Mouse (Mus musculus) kidney, embryonic 15.5 days (tissue): ENCODE measurements around the gene Emc7. TPM values are rescaled to one million over a fixed set of nuclear protein-coding genes. Genes with fewer than 3 reads are reported as not detected.
"Not testable (repeated sequence)": the region's sequence is repeated elsewhere in the genome, so short reads cannot be mapped to it uniquely, and the experiment has no call there.

Source experiments
- ATAC-seq: fragments of 200-750 bp; cut with Nextera tagmentation; replicated peaks from 2 replicates; pipeline ENCODE4 v1.8.0; 2017; ENCODE audit warnings: moderate TSS enrichment; ENCODE audit not compliant: low FRiP score
- H3K27ac ChIP-seq: fragments of 300-500 bp; sonication (generic); 2 replicates; pipeline ENCODE4 v1.5.1; 2015; ENCODE audit warnings: mild to moderate bottlenecking, inconsistent platforms
- H3K27me3 ChIP-seq: fragments of 300-500 bp; sonication (generic); 2 replicates; pipeline ENCODE4 v1.6.1; 2015; ENCODE audit warnings: inconsistent platforms
- H3K36me3 ChIP-seq: fragments of 300-500 bp; sonication (generic); 2 replicates; pipeline ENCODE4 v1.6.1; 2015; ENCODE audit warnings: inconsistent platforms
- H3K4me1 ChIP-seq: fragments of 300-500 bp; sonication (generic); 2 replicates; pipeline ENCODE4 v1.6.1; 2015; ENCODE audit warnings: inconsistent platforms
- H3K4me2 ChIP-seq: fragments of 300-500 bp; sonication (generic); 2 replicates; pipeline ENCODE4 v1.6.1; 2015; ENCODE audit warnings: moderate library complexity, mild to moderate bottlenecking, inconsistent platforms
- H3K4me3 ChIP-seq: fragments of 300-500 bp; sonication (generic); replicated peaks from 2 replicates; pipeline ENCODE4 v1.5.1; 2015; ENCODE audit warnings: mild to moderate bottlenecking, inconsistent platforms
- H3K9ac ChIP-seq: fragments of 300-500 bp; sonication (generic); 2 replicates; pipeline ENCODE4 v1.6.1; 2015; ENCODE audit warnings: mild to moderate bottlenecking, inconsistent platforms
- H3K9me3 ChIP-seq: fragments of 300-500 bp; sonication (generic); replicated peaks from 2 replicates; pipeline ENCODE4 v1.6.1; 2016; ENCODE audit warnings: inconsistent platforms
- WGBS: fragments of 180-500 bp; shearing (Covaris S2); methylation state at CpG from one replicate; pipeline ENCODE4 v1.1.7; 2015; ENCODE audit warnings: mixed read lengths; 5-methylcytosine and 5-hydroxymethylcytosine counted together
- polyA plus RNA-seq: library from polyadenylated mRNA; unstranded; fragments of >200 nt; fragmentation: Nextera tagmentation; extraction: Ambion mirVana; gene quantifications from 2 replicates; pipeline ENCODE4 v1.2.1, GENCODE M21; 2015

Emc7 gene
- polyA plus RNA-seq = 19.3 and 20.0 TPM in 2 replicates

- Histone ChIP-seq H3K9ac (peak within 1 kb of the TSS; percentile 72), H3K4me1 (peaks cover 14% of the 10 kb centered on the region), H3K27ac (peak within 1 kb of the TSS; percentile 55; the same call in 1 of the 2 replicates), H3K27me3 (no peaks in the 10 kb centered on the region), H3K4me2 (peak within 1 kb of the TSS; percentile 72), H3K9me3 (no peaks in the 10 kb centered on the region), H3K36me3 (peaks cover 6% of the 10 kb centered on the region), H3K4me3 (peak within 1 kb of the TSS; percentile 62)
- peak; percentile 99 for ATAC-seq
- WGBS = under 1% methylated on average over 49 of the region's 49 CpGs
These were observed at the start of gene Emc7 for GRCm38 (mm10) chr2:112454862-112455564. TSS of gene Emc7 (plus strand) at chr2:112454997.

GRCm38 (mm10) chr2:112407030-112407429 is 47.8 kb upstream of the Emc7 start:
- Histone ChIP-seq H3K9me3 (no peaks in the 10 kb centered on the region), H3K4me1 (no peaks in the 10 kb centered on the region), H3K9ac (no peak overlapping the region), H3K4me3 (no peak overlapping the region), H3K36me3 (peaks cover 39% of the 10 kb centered on the region), H3K27ac (no peak overlapping the region), H3K4me2 (no peak overlapping the region), H3K27me3 (no peaks in the 10 kb centered on the region)
- WGBS = 91% methylated on average over 3 of the region's 3 CpGs
- no peak for ATAC-seq

- no peak for ATAC-seq
- 78% methylated on average over 3 of the region's 3 CpGs for WGBS
- H3K4me3 ChIP-seq = no peak overlapping the region
- no peak overlapping the region for H3K9ac ChIP-seq
- H3K4me1 ChIP-seq = no peaks in the 10 kb centered on the region
- H3K9me3 ChIP-seq = no peaks in the 10 kb centered on the region
- H3K27ac ChIP-seq = no peak overlapping the region
- no peak overlapping the region for H3K4me2 ChIP-seq
- no peaks in the 10 kb centered on the region for H3K36me3 ChIP-seq
- H3K27me3 ChIP-seq = no peaks in the 10 kb centered on the region
These were observed 29.5 kb upstream of the Emc7 start for GRCm38 (mm10) chr2:112425308-112425707.

- H3K36me3 ChIP-seq, H3K4me2 ChIP-seq, H3K27me3 ChIP-seq, H3K9me3 ChIP-seq, H3K27ac ChIP-seq, H3K9ac ChIP-seq, H3K4me1 ChIP-seq, ATAC-seq, H3K4me3 ChIP-seq: not testable (repeated sequence)
- 89% methylated on average over 3 of the region's 3 CpGs for WGBS
These were observed 26.3 kb upstream of the Emc7 start for GRCm38 (mm10) chr2:112428534-112428933.

- no peak for ATAC-seq
- H3K27ac ChIP-seq = no peak overlapping the region
- no peaks in the 10 kb centered on the region for H3K36me3 ChIP-seq
- H3K4me3 ChIP-seq = no peak overlapping the region
- no peaks in the 10 kb centered on the region for H3K4me1 ChIP-seq
- WGBS = 92% methylated on average over 4 of the region's 4 CpGs
- H3K9me3 ChIP-seq = no peaks in the 10 kb centered on the region
- no peaks in the 10 kb centered on the region for H3K27me3 ChIP-seq
- no peak overlapping the region for H3K9ac ChIP-seq
- H3K4me2 ChIP-seq = no peak overlapping the region
These were observed 25.1 kb upstream of the Emc7 start for GRCm38 (mm10) chr2:112429665-112430064.

GRCm38 (mm10) chr2:112430403-112430802 is 24.4 kb upstream of the Emc7 start:
- Histone ChIP-seq H3K9me3 (no peaks in the 10 kb centered on the region), H3K4me3 (no peak overlapping the region), H3K36me3 (no peaks in the 10 kb centered on the region), H3K27ac (no peak overlapping the region), H3K27me3 (no peaks in the 10 kb centered on the region), H3K4me1 (no peaks in the 10 kb centered on the region), H3K4me2 (no peak overlapping the region), H3K9ac (no peak overlapping the region)
- ATAC-seq = no peak
- WGBS = 57% methylated on average over 5 of the region's 5 CpGs

GRCm38 (mm10) chr2:112432523-112432922 is 22.3 kb upstream of the Emc7 start:
- Histone ChIP-seq H3K27me3 (no peaks in the 10 kb centered on the region), H3K4me3 (no peak overlapping the region), H3K4me1 (no peaks in the 10 kb centered on the region), H3K36me3 (no peaks in the 10 kb centered on the region), H3K27ac (no peak overlapping the region), H3K9me3 (no peaks in the 10 kb centered on the region), H3K9ac (no peak overlapping the region), H3K4me2 (no peak overlapping the region)
- 85% methylated on average over 2 of the region's 2 CpGs for WGBS
- ATAC-seq = no peak

GRCm38 (mm10) chr2:112433359-112433758 is 21.4 kb upstream of the Emc7 start:
- no peak overlapping the region for H3K9ac ChIP-seq
- ATAC-seq = no peak
- WGBS = 58% methylated on average over 2 of the region's 2 CpGs
- no peaks in the 10 kb centered on the region for H3K9me3 ChIP-seq
- no peak overlapping the region for H3K4me3 ChIP-seq
- H3K27ac ChIP-seq = no peak overlapping the region
- no peaks in the 10 kb centered on the region for H3K27me3 ChIP-seq
- H3K4me2 ChIP-seq = no peak overlapping the region
- H3K4me1 ChIP-seq = no peaks in the 10 kb centered on the region
- H3K36me3 ChIP-seq = no peaks in the 10 kb centered on the region

- Histone ChIP-seq H3K9me3 (no peaks in the 10 kb centered on the region), H3K4me2 (no peak overlapping the region), H3K9ac (no peak overlapping the region), H3K27ac (no peak overlapping the region), H3K4me3 (no peak overlapping the region), H3K36me3 (no peaks in the 10 kb centered on the region), H3K4me1 (no peaks in the 10 kb centered on the region), H3K27me3 (no peaks in the 10 kb centered on the region)
- 81% methylated on average over 4 of the region's 4 CpGs for WGBS
- no peak for ATAC-seq
These were observed 18.5 kb upstream of the Emc7 start for GRCm38 (mm10) chr2:112436292-112436691.

- H3K9me3 ChIP-seq = no peaks in the 10 kb centered on the region
- H3K9ac ChIP-seq = no peak overlapping the region
- H3K4me3 ChIP-seq = no peak overlapping the region
- H3K4me2 ChIP-seq = no peak overlapping the region
- WGBS = 86% methylated on average over 2 of the region's 2 CpGs
- no peak overlapping the region for H3K27ac ChIP-seq
- no peaks in the 10 kb centered on the region for H3K36me3 ChIP-seq
- ATAC-seq = no peak
- H3K4me1 ChIP-seq = no peaks in the 10 kb centered on the region
- no peaks in the 10 kb centered on the region for H3K27me3 ChIP-seq
These were observed 17.2 kb upstream of the Emc7 start for GRCm38 (mm10) chr2:112437589-112437988.

- H3K36me3 ChIP-seq = no peaks in the 10 kb centered on the region
- WGBS = 62% methylated on average over 2 of the region's 2 CpGs
- H3K4me2 ChIP-seq = no peak overlapping the region
- no peaks in the 10 kb centered on the region for H3K4me1 ChIP-seq
- no peaks in the 10 kb centered on the region for H3K27me3 ChIP-seq
- no peak for ATAC-seq
- no peak overlapping the region for H3K9ac ChIP-seq
- no peak overlapping the region for H3K4me3 ChIP-seq
- no peaks in the 10 kb centered on the region for H3K9me3 ChIP-seq
- H3K27ac ChIP-seq = no peak overlapping the region
These were observed 11.3 kb upstream of the Emc7 start for GRCm38 (mm10) chr2:112443491-112443890.

- Histone ChIP-seq H3K27ac (no peak overlapping the region), H3K36me3 (no peaks in the 10 kb centered on the region), H3K9ac (no peak overlapping the region), H3K27me3 (no peaks in the 10 kb centered on the region), H3K4me1 (no peaks in the 10 kb centered on the region), H3K9me3 (no peaks in the 10 kb centered on the region), H3K4me2 (no peak overlapping the region), H3K4me3 (no peak overlapping the region)
- no peak for ATAC-seq
These were observed 9.3 kb upstream of the Emc7 start for GRCm38 (mm10) chr2:112445511-112445910.

GRCm38 (mm10) chr2:112448046-112448445 is 6.8 kb upstream of the Emc7 start:
- H3K9me3 ChIP-seq, H3K4me1 ChIP-seq, H3K4me3 ChIP-seq, H3K27me3 ChIP-seq, H3K9ac ChIP-seq, ATAC-seq, H3K4me2 ChIP-seq, H3K36me3 ChIP-seq, H3K27ac ChIP-seq: not testable (repeated sequence)
- WGBS = 80% methylated on average over 4 of the region's 4 CpGs
